Mouse (Mus musculus) C2C12 (cell line): ENCODE results near the gene Mtmr11. TPM values are rescaled to one million over a fixed set of nuclear protein-coding genes. Genes with fewer than 3 reads are reported as not detected.
A peak's percentile ranks its signal among the peaks of the same experiment; 100 is the strongest.
"Not testable (repeated sequence)": the region's sequence is repeated elsewhere in the genome, so short reads cannot be mapped to it uniquely, and the experiment has no call there.

ENCODE experiments used
- H3K27me3 ChIP-seq: one replicate; pipeline ENCODE4 v1.6.1; 2011; ENCODE audit not compliant: control insufficient read depth, insufficient read depth, insufficient read length
- H3K36me3 ChIP-seq: one replicate; pipeline ENCODE4 v1.6.1; 2011; ENCODE audit not compliant: control insufficient read depth, insufficient read depth
- H3K4me3 ChIP-seq: one replicate; pipeline ENCODE4 v1.5.1; 2011; ENCODE audit warnings: mild to moderate bottlenecking, control low read depth; ENCODE audit not compliant: poor library complexity, insufficient read depth, severe bottlenecking
- H3K79me2 ChIP-seq: one replicate; pipeline ENCODE4 v1.6.1; 2011; ENCODE audit not compliant: control insufficient read depth, insufficient read depth
- H3K79me3 ChIP-seq: one replicate; pipeline ENCODE4 v1.6.1; 2011; ENCODE audit warnings: low read depth, control low read depth
- H3ac ChIP-seq: one replicate; pipeline ENCODE3; 2011; ENCODE audit warnings: low read depth; ENCODE audit not compliant: control insufficient read depth, insufficient read length
- CEBPB ChIP-seq: IDR thresholded peaks from one replicate; pipeline ENCODE4 v1.6.1; 2011; ENCODE audit warnings: low read depth, mild to moderate bottlenecking, control low read depth, moderate library complexity
- CTCF ChIP-seq: IDR thresholded peaks from one replicate; pipeline ENCODE4 v1.5.1; 2011; ENCODE audit not compliant: control insufficient read depth, insufficient read depth, insufficient read length
- FOSL1 ChIP-seq: IDR thresholded peaks from one replicate; pipeline ENCODE4 v1.8.0; 2011; ENCODE audit warnings: mild to moderate bottlenecking, low read length; ENCODE audit not compliant: poor library complexity, insufficient read depth, severe bottlenecking
- MAX ChIP-seq: IDR thresholded peaks from one replicate; pipeline ENCODE4 v1.6.1; 2011; ENCODE audit warnings: mild to moderate bottlenecking, control low read depth
- MYOD1 ChIP-seq: IDR thresholded peaks from one replicate; pipeline ENCODE4 v1.6.1; 2011; ENCODE audit warnings: low read depth; ENCODE audit not compliant: control insufficient read depth, insufficient read length
- MYOG ChIP-seq: IDR thresholded peaks from one replicate; pipeline ENCODE4 v1.6.1; 2011; ENCODE audit not compliant: control insufficient read depth, insufficient read length; ENCODE audit errors: extremely low read depth
- USF1 ChIP-seq: IDR thresholded peaks from one replicate; pipeline ENCODE4 v1.6.1; 2011; ENCODE audit warnings: low read depth, mild to moderate bottlenecking, control low read depth, moderate library complexity
- polyA plus RNA-seq: library from polyadenylated mRNA; unstranded; fragments of >200 nt; fragmentation: generic; extraction: Trizol; gene quantifications from one replicate; pipeline ENCODE4 v1.2.1, GENCODE M21; 2012; ENCODE audit warnings: missing spikeins

Gene Mtmr11
- polyA plus RNA-seq, 1 experiment: 5.1 TPM

DNA sequence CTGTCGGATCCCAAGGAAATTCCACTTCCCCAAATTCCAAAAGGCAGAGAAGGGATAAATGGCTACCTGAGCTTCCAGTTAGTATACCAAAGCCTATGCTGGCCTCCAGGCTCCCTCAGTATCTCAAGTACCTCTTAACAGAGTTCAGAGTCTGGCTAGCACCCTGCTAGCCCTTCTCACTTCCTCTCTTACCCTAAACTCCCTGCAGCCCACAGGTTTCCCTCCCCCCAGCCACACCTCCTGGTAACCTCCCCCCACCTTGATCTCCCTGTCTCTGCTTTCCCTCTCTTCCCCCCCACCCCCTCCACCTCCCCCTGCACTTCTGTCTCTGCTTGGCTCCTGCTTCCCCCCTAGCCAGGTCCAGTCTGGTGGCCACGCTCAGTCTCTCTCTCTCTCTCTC lies 37.9 kb downstream of the Mtmr11 start:
- TF ChIP-seq USF1: no peak
- no peak for TF ChIP-seq CTCF
- TF ChIP-seq MAX: no peak
- TF ChIP-seq FOSL1: no peak
- TF ChIP-seq CEBPB: no peak
- no peak for TF ChIP-seq MYOD1
- no peak for TF ChIP-seq MYOG
- Histone ChIP-seq H3K27me3 (no peaks in the 10 kb centered on the region), H3K36me3 (no peaks in the 10 kb centered on the region), H3K79me3 (no peaks in the 10 kb centered on the region), H3ac (no peak overlapping the region), H3K4me3 (no peak overlapping the region), H3K79me2 (peaks cover 7% of the 10 kb centered on the region)

GRCm38 (mm10) chr3:96207819-96208218 lies 46.0 kb downstream of the Mtmr11 start:
- Histone ChIP-seq H3K79me3 (no peaks in the 10 kb centered on the region), H3ac (no peak overlapping the region), H3K4me3 (no peak overlapping the region), H3K27me3 (peaks cover 4% of the 10 kb centered on the region), H3K79me2 (no peaks in the 10 kb centered on the region), H3K36me3 (no peaks in the 10 kb centered on the region)
- TF ChIP-seq CTCF (no peak), MAX (no peak), MYOD1 (no peak), CEBPB (no peak), USF1 (no peak), FOSL1 (no peak), MYOG (no peak)

- TF ChIP-seq MYOD1: no peak
- no peak for TF ChIP-seq MAX
- no peak for TF ChIP-seq CTCF
- no peak for TF ChIP-seq CEBPB
- no peak for TF ChIP-seq USF1
- no peak for TF ChIP-seq MYOG
- no peak for TF ChIP-seq FOSL1
- H3K36me3 ChIP-seq: no peaks in the 10 kb centered on the region
- peaks cover 4% of the 10 kb centered on the region for H3K27me3 ChIP-seq
- no peak overlapping the region for H3K4me3 ChIP-seq
- H3K79me3 ChIP-seq: no peaks in the 10 kb centered on the region
- H3ac ChIP-seq: no peak overlapping the region
- H3K79me2 ChIP-seq: no peaks in the 10 kb centered on the region
These were observed 47.4 kb downstream of the Mtmr11 start for GRCm38 (mm10) chr3:96209242-96209641.

DNA sequence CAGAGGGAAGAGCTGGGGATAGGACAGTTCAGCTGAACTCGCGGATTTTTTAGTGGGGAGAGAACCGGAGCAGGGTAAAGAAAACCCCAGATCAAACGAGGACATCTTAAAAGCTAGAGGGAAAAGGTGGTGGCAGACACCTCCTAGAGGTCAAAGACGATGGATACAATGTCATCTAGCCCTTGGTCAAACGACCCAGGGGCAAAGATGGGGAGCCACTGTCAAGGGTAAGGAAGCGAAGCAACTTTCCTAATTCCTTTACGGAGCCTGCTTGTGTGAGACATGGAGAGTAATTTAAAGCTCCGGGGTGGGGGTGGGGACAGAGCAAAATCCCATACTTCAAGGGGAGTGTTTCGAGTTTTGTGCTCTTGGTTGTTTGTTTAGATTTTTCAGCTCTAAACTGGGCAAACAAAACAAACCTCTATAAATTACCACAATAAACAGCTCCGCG lies 57.4 kb downstream of the Mtmr11 start:
- Histone ChIP-seq H3K79me3 (no peaks in the 10 kb centered on the region), H3K36me3 (no peaks in the 10 kb centered on the region), H3ac (peak overlapping the region; percentile 59), H3K27me3 (no peaks in the 10 kb centered on the region), H3K4me3 (peak overlapping the region; percentile 36), H3K79me2 (no peaks in the 10 kb centered on the region)
- no peak for TF ChIP-seq MYOG

- Histone ChIP-seq H3K4me3 (peak within 1 kb of the TSS; percentile 36), H3K79me3 (no peaks in the 10 kb centered on the region), H3K27me3 (no peaks in the 10 kb centered on the region), H3ac (peak within 1 kb of the TSS; percentile 89), H3K79me2 (no peaks in the 10 kb centered on the region), H3K36me3 (no peaks in the 10 kb centered on the region)
- no peak for TF ChIP-seq CEBPB
- no peak for TF ChIP-seq MYOD1
- no peak for TF ChIP-seq MYOG
- TF ChIP-seq USF1: no peak
- TF ChIP-seq CTCF: no peak
- TF ChIP-seq MAX: no peak
- no peak for TF ChIP-seq FOSL1
These were observed 57.9 kb downstream of the Mtmr11 start, which contains the start of the genes Bola1 and Hist2h2ab for GRCm38 (mm10) chr3:96219661-96220130. Bola1 (minus strand) TSS chr3:96219709. Hist2h2ab (plus strand) TSS chr3:96219865.

DNA sequence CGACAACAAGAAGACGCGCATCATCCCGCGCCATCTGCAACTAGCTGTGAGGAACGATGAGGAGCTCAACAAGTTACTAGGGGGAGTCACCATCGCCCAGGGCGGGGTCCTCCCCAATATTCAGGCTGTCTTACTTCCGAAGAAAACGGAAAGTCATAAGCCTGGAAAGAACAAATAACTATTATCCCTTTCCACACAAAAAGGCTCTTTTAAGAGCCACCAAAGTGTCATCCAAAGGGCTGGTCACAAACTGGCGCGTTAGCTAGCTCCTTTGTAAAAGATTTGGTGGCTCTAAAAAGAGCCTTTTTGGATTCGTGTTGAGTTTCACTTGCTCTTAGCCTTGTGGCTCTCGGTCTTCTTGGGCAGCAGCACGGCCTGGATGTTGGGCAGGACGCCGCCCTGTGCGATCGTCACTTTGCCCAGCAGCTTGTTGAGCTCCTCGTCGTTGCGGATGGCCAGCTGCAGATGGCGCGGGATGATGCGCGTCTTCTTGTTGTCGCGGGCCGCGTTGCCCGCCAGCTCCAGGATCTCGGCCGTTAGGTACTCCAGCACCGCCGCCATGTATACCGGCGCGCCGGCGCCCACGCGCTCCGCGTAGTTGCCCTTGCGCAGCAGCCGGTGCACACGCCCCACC lies 58.4 kb downstream of the Mtmr11 start:
- Histone ChIP-seq H3ac (peak overlapping the region; percentile 89), H3K4me3 (peak overlapping the region; percentile 36)
- not testable (repeated sequence) for H3K79me3 ChIP-seq, H3K27me3 ChIP-seq, H3K36me3 ChIP-seq, H3K79me2 ChIP-seq
